Mouse (Mus musculus) hindbrain, embryonic 16.5 days (tissue): Measurements from ENCODE around the gene Trpc6. TPM values are rescaled to one million over a fixed set of nuclear protein-coding genes. Genes with fewer than 3 reads are reported as not detected.

Experiments
- ATAC-seq: fragments of 200-750 bp; cut with Nextera tagmentation; 2 replicates; pipeline ENCODE4 v1.8.0; 2017; ENCODE audit warnings: moderate TSS enrichment, moderate library complexity
- H3K27ac ChIP-seq: fragments of 300-500 bp; sonication (generic); 2 replicates; pipeline ENCODE4 v1.5.1; 2014; ENCODE audit warnings: low read depth, mild to moderate bottlenecking, control low read depth, low read length, moderate library complexity
- H3K27me3 ChIP-seq: fragments of 300-500 bp; sonication (generic); replicated peaks from 2 replicates; pipeline ENCODE4 v1.6.1; 2014; ENCODE audit warnings: low read length; ENCODE audit not compliant: control insufficient read depth, insufficient read depth
- H3K36me3 ChIP-seq: fragments of 300-500 bp; sonication (generic); 2 replicates; pipeline ENCODE4 v1.6.1; 2014; ENCODE audit warnings: mild to moderate bottlenecking, low read length, moderate library complexity, mixed read lengths; ENCODE audit not compliant: control insufficient read depth, insufficient read depth
- H3K4me1 ChIP-seq: fragments of 300-500 bp; sonication (generic); 2 replicates; pipeline ENCODE4 v1.6.1; 2014; ENCODE audit warnings: low read depth, low read length; ENCODE audit not compliant: control insufficient read depth, insufficient read depth
- H3K4me2 ChIP-seq: fragments of 300-500 bp; sonication (generic); 2 replicates; pipeline ENCODE4 v1.6.1; 2014; ENCODE audit warnings: mild to moderate bottlenecking, low read length, control low read depth, moderate library complexity
- H3K4me3 ChIP-seq: fragments of 300-500 bp; sonication (generic); 2 replicates; pipeline ENCODE4 v1.5.1; 2014; ENCODE audit warnings: mild to moderate bottlenecking, low read length, control low read depth, moderate library complexity
- H3K9ac ChIP-seq: fragments of 300-500 bp; sonication (generic); 2 replicates; pipeline ENCODE4 v1.6.1; 2014; ENCODE audit warnings: low read depth, mild to moderate bottlenecking, control low read depth, low read length, moderate library complexity
- H3K9me3 ChIP-seq: fragments of 300-500 bp; sonication (generic); 2 replicates; pipeline ENCODE4 v1.6.1; 2014; ENCODE audit warnings: mild to moderate bottlenecking, low read length, moderate library complexity; ENCODE audit not compliant: control insufficient read depth
- WGBS: fragments of 180-500 bp; shearing (Covaris S2); extraction: QIAGEN DNeasy Blood & Tissue Kit; methylation state at CpG from one replicate; pipeline ENCODE4 v1.1.7; 2014; 5-methylcytosine and 5-hydroxymethylcytosine counted together
- polyA plus RNA-seq: library from polyadenylated mRNA; unstranded; fragments of >200 nt; fragmentation: Nextera tagmentation; extraction: Ambion mirVana; gene quantifications from 2 replicates; pipeline ENCODE4 v1.2.1, GENCODE M21; 2015

The Trpc6 gene
- 0.86 and 0.90 TPM in 2 replicates for polyA plus RNA-seq

DNA sequence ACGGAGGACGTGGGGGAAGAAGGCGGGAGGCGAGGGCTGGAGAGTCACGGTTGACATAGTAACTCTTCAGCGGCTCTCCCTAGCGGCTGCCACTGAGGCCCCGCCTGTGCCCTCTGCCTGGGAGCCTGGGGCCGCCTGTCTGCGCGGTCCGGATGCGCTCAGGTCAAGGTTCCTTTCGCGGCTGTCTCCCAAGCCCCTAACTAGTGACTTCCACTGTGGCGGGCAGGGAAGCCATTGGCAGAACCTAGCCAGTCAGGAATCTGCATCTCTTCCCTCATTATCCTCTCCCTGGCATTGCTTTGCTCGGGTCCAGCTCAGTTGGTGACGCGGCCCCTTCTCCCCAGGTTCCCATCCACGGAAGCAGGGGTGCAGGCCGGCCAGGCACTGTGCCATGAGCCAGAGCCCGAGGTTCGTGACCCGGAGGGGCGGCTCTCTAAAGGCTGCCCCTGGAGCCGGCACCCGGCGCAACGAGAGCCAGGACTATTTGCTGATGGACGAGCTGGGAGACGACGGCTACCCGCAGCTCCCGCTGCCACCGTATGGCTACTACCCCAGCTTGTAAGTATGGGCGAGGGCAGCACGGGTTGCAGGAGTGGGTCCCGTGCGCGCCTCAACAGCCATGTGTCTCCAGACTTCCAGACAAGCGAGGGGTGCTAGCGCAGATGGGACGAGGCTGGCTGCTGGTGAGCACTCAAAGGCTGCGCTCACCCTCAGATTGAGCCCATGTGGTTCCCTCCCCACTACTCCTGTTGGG is at the start of gene Trpc6:
Trpc6 (plus strand) TSS at position 102 of the 754 bp plus-strand sequence.
- Histone ChIP-seq H3K4me3 (peak within 1 kb of the TSS; percentile 43), H3K36me3 (no peaks in the 10 kb centered on the region), H3K27ac (no peak within 1 kb of the TSS), H3K4me1 (no peaks in the 10 kb centered on the region), H3K27me3 (no peaks in the 10 kb centered on the region), H3K9me3 (no peaks in the 10 kb centered on the region), H3K4me2 (peak within 1 kb of the TSS; percentile 89), H3K9ac (peak within 1 kb of the TSS; percentile 44)
- ATAC-seq = peak; percentile 94
- WGBS = under 1% methylated on average over 41 of the region's 44 CpGs

DNA sequence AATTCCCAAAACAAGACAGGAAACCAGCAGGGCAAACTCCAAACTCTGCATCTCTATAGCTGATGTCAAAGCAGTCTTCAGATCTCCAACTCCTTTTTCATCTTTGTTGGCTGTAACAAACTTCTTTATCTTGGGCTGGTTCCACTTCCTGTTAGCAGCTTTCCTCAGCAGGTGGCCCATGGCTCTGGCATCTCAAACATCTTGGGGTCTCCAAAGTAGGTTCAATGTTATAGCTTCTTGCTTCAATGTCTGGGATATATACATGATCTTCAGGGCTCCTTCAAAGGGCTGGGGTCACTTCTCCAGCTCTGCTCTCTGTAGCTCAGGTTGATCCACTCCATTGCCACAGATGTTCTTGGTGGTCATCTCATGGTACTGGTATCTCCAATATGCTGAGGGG is 23.0 kb upstream of the Trpc6 start:
- Histone ChIP-seq H3K9me3 (no peaks in the 10 kb centered on the region), H3K36me3 (no peaks in the 10 kb centered on the region), H3K27me3 (no peaks in the 10 kb centered on the region), H3K9ac (no peak overlapping the region), H3K4me2 (no peak overlapping the region), H3K27ac (no peak overlapping the region), H3K4me1 (no peaks in the 10 kb centered on the region), H3K4me3 (no peak overlapping the region)
- no peak for ATAC-seq

DNA sequence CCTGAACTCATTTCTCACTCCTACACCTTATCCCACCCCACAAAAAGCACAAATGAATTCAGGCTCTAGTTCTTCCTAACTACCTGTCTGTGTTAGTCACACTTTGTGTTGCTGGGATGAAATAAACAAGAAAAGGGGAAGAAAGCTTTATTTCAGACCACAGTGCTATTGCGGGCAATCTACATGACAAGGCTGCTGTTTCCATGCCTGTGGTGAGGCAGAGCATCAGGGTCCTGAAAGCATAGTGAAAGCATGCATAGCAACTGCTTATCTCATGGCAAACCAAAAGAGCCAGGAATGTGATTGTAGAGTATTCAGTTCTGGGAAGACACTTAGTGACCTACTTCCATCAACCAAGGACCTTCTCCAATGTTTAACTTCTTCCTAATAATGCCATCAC is 10.3 kb upstream of the Trpc6 start:
- Histone ChIP-seq H3K9ac (no peak overlapping the region), H3K4me1 (no peaks in the 10 kb centered on the region), H3K4me3 (no peak overlapping the region), H3K27ac (no peak overlapping the region), H3K4me2 (no peak overlapping the region), H3K9me3 (no peaks in the 10 kb centered on the region), H3K27me3 (no peaks in the 10 kb centered on the region), H3K36me3 (no peaks in the 10 kb centered on the region)
- no peak for ATAC-seq
- 93% methylated on average over 1 of the region's 1 CpGs for WGBS

DNA sequence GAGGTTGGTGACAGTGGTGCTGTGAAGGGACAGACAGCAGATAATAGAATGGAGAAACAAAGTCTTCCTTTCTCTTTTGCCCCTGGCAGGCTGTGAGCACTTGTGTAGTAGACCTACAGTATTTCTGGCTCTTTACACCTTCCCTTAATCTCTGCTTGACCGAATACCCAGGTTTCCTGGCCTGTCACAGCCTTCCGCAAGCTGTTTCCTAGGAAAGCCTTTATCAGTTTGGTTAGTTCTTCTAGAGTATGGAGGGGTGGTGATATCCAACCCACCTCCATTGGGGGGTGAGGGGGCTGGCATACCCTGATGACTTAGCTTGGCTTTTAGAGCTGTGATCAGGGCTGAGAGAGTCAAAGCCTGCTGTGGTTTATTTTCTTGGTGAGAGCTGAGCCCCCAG is 1.3 kb downstream of the Trpc6 start:
- Histone ChIP-seq H3K9me3 (no peaks in the 10 kb centered on the region), H3K27me3 (no peaks in the 10 kb centered on the region), H3K4me2 (no peak overlapping the region; the same call in 1 of the 2 replicates), H3K36me3 (no peaks in the 10 kb centered on the region), H3K9ac (no peak overlapping the region), H3K4me3 (no peak overlapping the region), H3K4me1 (no peaks in the 10 kb centered on the region), H3K27ac (no peak overlapping the region)
- no peak for ATAC-seq
- WGBS = 74% methylated on average over 2 of the region's 2 CpGs

DNA sequence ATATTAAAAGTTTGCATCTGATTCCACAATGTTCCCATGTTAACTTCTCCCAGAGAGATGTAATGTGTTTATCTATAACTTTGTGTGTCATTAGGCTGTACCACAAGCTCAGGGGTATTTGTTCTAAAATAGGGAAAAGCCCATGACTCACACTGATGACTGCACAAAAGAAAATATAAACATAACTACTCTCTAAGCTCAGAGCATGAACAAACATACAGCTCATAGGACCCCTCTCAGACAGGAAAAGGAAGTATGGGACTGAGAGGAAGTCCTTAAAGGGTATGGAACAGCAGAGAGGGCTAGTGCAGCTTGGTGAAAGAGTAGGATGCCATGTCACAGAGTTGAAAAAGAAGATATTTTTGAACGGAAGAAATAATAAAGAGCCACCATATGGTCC is 14.6 kb downstream of the Trpc6 start:
- no peaks in the 10 kb centered on the region for H3K27me3 ChIP-seq
- WGBS = 63% methylated on average over 1 of the region's 1 CpGs
- no peak overlapping the region for H3K27ac ChIP-seq
- no peak overlapping the region for H3K9ac ChIP-seq
- H3K4me3 ChIP-seq = no peak overlapping the region
- H3K9me3 ChIP-seq = no peaks in the 10 kb centered on the region
- H3K4me1 ChIP-seq = no peaks in the 10 kb centered on the region
- no peak overlapping the region for H3K4me2 ChIP-seq
- no peak for ATAC-seq
- no peaks in the 10 kb centered on the region for H3K36me3 ChIP-seq

DNA sequence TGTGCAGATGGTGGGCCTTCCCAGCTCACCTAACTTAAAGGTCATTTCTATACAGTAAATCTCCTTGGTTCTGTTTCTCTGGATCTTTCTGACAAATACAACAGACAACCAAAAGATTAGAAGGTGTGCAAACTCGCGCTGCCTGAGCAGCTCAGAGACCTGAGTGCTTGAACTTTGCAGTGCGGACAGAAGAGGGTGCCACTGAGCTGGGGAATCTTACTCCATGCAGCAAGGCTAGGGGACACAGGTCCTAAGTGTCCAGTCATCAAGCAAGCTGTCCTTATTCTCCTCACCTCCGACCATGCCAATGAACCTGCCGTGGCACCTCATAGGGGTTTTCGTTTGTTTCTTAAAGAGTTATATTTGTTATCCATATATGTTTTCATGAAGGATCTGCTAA is 48.7 kb downstream of the Trpc6 start:
- Histone ChIP-seq H3K9ac (no peak overlapping the region), H3K9me3 (no peaks in the 10 kb centered on the region), H3K27me3 (no peaks in the 10 kb centered on the region), H3K4me2 (no peak overlapping the region), H3K4me3 (no peak overlapping the region), H3K36me3 (no peaks in the 10 kb centered on the region), H3K4me1 (no peaks in the 10 kb centered on the region), H3K27ac (no peak overlapping the region)
- WGBS = 49% methylated on average over 6 of the region's 6 CpGs
- no peak for ATAC-seq

DNA sequence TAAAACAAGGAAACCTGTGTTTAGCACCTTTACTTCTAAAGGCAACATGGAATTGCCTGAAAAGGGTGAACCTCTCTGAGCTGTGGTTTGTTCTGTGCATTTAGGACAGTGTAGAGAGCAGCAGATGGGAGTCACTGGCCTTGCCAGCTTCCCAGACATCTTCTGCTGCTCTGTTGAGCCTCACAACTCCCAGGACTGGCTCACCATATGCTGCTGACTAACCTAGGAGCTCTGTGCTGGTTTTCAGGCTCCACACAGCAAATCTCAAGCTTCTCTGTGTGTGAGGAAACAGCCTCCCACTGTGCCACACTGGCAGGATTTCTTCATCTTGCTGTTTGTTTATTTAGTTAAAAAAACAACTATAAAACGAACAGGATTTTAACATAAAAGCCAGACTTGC is 53.1 kb downstream of the Trpc6 start:
- no peak overlapping the region for H3K4me2 ChIP-seq
- no peak overlapping the region for H3K27ac ChIP-seq
- no peak overlapping the region for H3K9ac ChIP-seq
- H3K27me3 ChIP-seq = no peaks in the 10 kb centered on the region
- no peaks in the 10 kb centered on the region for H3K9me3 ChIP-seq
- ATAC-seq = peak; percentile 78
- H3K36me3 ChIP-seq = no peaks in the 10 kb centered on the region
- 41% methylated on average over 1 of the region's 1 CpGs for WGBS
- H3K4me1 ChIP-seq = no peaks in the 10 kb centered on the region
- H3K4me3 ChIP-seq = no peak overlapping the region

DNA sequence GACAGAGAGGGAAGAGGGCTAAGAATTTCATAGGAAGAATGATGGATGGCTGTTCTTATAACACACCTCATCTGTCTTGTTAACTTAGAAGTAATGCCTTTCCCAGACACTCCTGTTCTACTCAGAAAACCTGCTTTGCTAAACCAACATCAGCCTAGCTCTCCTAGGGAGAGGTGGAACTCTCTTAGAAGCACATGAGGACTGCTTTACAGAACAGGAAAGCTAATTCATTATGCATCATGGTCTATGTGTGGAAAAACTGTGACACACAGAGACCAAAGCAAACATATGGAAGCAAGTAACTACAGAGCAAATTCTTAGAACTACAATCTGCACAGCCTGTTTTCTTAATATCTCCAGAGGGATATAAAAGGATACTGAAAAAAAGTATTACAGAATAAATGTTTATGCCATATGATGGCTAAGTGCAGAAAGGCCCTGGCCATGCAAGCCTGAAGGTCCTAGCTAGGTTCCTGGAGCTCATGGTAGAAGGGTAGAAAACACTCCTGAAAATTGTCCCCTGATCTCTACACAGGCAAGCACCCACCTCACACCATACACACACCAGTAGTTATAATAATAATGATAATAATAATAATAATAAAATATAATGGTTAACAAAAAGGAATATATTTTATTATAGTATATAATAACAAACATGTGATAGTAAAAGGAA is 63.0 kb downstream of the Trpc6 start:
- Histone ChIP-seq H3K27ac (no peak overlapping the region), H3K9me3 (no peaks in the 10 kb centered on the region), H3K27me3 (no peaks in the 10 kb centered on the region), H3K4me3 (no peak overlapping the region), H3K4me1 (no peaks in the 10 kb centered on the region), H3K9ac (no peak overlapping the region), H3K4me2 (no peak overlapping the region), H3K36me3 (no peaks in the 10 kb centered on the region)
- no peak for ATAC-seq

DNA sequence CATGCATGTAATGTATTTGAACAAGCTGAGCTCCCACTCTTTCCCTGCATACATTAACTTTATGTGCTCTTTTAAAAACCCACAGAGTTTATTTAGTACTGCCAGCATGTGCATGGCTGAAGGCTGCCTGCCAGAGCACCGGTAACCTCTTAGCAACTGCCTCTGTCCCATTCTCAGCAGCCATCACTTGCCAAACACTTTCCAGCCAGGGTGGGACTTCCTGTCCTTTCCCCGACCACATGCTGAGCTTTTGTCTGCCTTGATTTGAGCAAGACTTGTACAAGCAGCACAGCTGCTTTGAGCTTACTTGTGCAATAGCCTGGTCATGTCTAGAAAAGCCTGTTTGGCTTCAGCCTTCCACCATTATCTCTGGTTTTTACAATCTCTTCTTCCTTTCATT is 90.4 kb downstream of the Trpc6 start:
- Histone ChIP-seq H3K9me3 (no peaks in the 10 kb centered on the region), H3K27ac (no peak overlapping the region), H3K4me1 (no peaks in the 10 kb centered on the region), H3K4me2 (no peak overlapping the region), H3K36me3 (no peaks in the 10 kb centered on the region), H3K4me3 (no peak overlapping the region), H3K9ac (no peak overlapping the region), H3K27me3 (no peaks in the 10 kb centered on the region)
- ATAC-seq = peak; percentile 86
- 21% methylated on average over 2 of the region's 2 CpGs for WGBS
